Mouse (Mus musculus) CD4-positive naive resting alpha-beta T cell, adult 57 days (primary cell): Measurements from ENCODE around the gene Pi4k2b. TPM values are rescaled to one million over a fixed set of nuclear protein-coding genes. Genes with fewer than 3 reads are reported as not detected.

ENCODE experiments used
- total RNA-seq: library from RNA; stranded (reverse); gene quantifications from one replicate; pipeline ENCODE4 v1.2.4, GENCODE M21; 2023

Gene Pi4k2b
- 11.2 TPM for total RNA-seq

GRCm38 (mm10) chr5:52741391-52742111, at the start of gene Pi4k2b:
TSS of gene Pi4k2b (plus strand) at chr5:52741574.

GRCm38 (mm10) chr5:52775237-52775636, 33.9 kb downstream of the Pi4k2b start, which contains the start of gene Zcchc4:
TSS of gene Zcchc4 (plus strand) at chr5:52775409.

Other genes with a start within 250 kb of the Pi4k2b start
- gene Lgi2, start 175.1 kb upstream of the Pi4k2b start, total RNA-seq = not detected
- gene Sepsecs, start 71.9 kb upstream of the Pi4k2b start, total RNA-seq = 12.5 TPM
- gene Zcchc4, start 33.8 kb downstream of the Pi4k2b start, total RNA-seq = 14.8 TPM
- gene Anapc4, start 92.4 kb downstream of the Pi4k2b start, total RNA-seq = 64.8 TPM